Mouse (Mus musculus) olfactory bulb, adult 2 months (tissue): ENCODE data around the gene Tssk4.

Source experiments
- CTCF ChIP-seq: fragments of 200-500 bp; IDR thresholded peaks from 2 replicates; pipeline ENCODE4 v1.5.1; 2012; ENCODE audit warnings: low read depth, mild to moderate bottlenecking, low read length, moderate library complexity; ENCODE audit not compliant: insufficient read depth
- POLR2A ChIP-seq: fragments of 200-500 bp; IDR thresholded peaks from 2 replicates; pipeline ENCODE4 v1.6.1; 2012; ENCODE audit warnings: mild to moderate bottlenecking, low read depth, low read length, moderate library complexity; ENCODE audit not compliant: insufficient read depth

GRCm38 (mm10) chr14:55608339-55608738 lies 41.6 kb upstream of the Tssk4 start:
- TF ChIP-seq CTCF: no peak
- no peak for TF ChIP-seq POLR2A
